Mouse (Mus musculus) heart, postnatal 10 days (tissue): ENCODE measurements around the gene Hnrnpa0. TPM values are rescaled to one million over a fixed set of nuclear protein-coding genes. Genes with fewer than 3 reads are reported as not detected.
"Not testable (repeated sequence)": the region's sequence is repeated elsewhere in the genome, so short reads cannot be mapped to it uniquely, and the experiment has no call there.

Experiments
- DNase-seq, 2 experiments: peaks; one replicate each; pipeline ENCODE4 v3.0.0; 2021
- intact Hi-C: fragments of 180-260 bp; cut with DNase I; formaldehyde crosslinking; loops from one replicate; pipeline ENCODE4 v1.15.1; 2025
- total RNA-seq, 2 experiments: library from RNA; stranded (reverse); gene quantifications; 2 replicates each; pipeline ENCODE4 v1.2.3; 2021

Hnrnpa0 gene
- 100 to 1,000 TPM; 139 to 141 TPM for total RNA-seq

DNA sequence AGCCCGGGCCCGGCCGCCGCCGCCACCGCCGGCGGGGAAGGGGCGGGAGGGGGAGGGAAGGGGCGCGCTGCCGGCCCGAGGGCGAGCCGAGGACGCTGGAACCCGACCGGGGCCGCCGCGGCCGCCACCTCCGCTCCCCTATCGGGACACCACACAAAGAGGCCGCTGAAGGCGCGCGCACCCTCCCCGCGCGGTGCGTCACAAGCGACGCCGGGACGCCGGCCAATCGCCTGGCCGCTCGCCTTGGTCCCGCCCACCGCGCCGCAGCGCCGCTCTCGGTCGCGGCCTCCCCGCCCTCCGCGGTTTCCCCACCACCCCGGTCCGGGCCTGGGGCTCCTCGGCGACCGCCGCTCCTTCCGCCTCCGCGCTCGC, at the start of gene Hnrnpa0:
Hnrnpa0 (minus strand) TSS at position 161 of the 372 bp plus-strand sequence.
- intact Hi-C loops: no loop called here
- DNase-seq: peak; percentile 95 to 96

DNA sequence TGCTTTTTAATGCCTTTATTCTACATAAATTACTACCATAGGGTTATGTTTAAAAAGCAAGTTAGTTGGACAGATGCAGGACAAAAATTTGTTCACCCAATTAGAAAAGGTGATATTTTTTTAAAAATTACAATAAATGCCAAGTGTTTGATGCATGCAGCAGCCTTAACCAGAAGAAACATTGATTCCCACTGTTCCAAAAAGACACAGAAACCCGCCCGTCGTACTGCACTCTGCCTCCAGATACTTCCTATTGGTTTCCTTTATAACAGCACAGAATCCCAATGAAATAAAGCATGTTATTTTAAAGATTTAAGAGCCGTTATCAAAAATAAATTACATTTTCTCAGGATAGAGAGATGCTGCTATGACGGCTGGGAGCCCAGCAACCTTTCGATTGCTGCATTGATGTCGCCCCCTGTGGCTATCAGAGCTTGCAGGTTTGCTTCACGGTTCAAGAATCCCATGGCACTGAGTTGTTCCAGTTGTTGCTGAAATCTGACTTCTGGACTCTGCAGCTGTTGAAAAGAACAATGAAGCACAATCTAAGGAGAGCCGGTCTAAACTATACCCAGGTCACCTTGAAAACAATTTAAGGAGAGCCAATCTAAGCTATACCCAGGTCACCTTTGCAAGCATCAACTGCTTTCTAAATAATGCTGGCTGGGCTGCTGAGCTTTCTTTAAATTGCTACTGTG, 49.3 kb upstream of the Hnrnpa0 start:
- intact Hi-C loops: no loop called here
- DNase-seq: peak; percentile 99 to 100

- no peak for DNase-seq
- intact Hi-C loops: no loop called here
Observed at GRCm38 (mm10) chr13:58176105-58176504, 47.7 kb upstream of the Hnrnpa0 start.

DNA sequence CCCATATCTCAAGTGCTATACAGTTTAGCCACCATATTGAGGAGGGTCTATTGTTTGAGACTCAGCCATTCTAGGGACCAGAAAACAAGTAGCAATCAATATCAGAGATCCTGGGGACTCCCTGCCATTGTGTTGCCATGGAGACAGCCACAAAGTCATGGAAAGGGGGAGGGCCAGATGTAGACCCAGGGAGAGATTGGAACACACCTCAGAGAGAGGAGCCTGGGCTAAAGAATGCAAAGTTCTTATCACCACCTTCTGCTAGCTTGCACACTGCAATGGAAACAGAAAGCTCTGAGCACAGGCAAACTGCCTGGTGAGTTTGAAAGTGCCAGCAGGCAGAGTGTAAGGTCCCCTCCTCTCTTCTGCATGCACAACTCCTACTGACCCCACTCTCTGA, 39.8 kb upstream of the Hnrnpa0 start:
- intact Hi-C loops: no loop called here

DNA sequence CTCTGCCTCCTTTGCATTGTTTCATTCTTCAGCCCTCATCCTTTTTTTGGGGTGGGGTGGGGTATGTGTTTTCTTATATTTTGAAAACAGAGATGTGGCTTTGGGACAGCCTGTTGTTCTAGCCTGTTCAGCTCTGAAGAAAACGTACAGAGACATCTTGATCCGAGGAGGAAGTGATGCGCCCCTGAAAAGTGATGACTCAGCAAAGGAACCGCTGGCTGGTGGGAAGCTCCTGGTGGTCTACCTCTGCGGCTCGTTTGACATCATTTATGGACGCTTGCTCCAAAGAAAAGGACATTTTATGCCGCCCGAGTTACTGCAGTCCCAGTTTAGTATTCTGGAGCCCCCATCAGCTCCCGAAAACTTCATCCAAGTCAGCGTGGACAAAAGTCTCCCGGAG, 35.0 kb upstream of the Hnrnpa0 start:
- intact Hi-C loops: no loop called here
- DNase-seq: no peak

More for the DNA sequence above, 39.8 kb upstream of the Hnrnpa0 start:
- DNase-seq: no peak

DNA sequence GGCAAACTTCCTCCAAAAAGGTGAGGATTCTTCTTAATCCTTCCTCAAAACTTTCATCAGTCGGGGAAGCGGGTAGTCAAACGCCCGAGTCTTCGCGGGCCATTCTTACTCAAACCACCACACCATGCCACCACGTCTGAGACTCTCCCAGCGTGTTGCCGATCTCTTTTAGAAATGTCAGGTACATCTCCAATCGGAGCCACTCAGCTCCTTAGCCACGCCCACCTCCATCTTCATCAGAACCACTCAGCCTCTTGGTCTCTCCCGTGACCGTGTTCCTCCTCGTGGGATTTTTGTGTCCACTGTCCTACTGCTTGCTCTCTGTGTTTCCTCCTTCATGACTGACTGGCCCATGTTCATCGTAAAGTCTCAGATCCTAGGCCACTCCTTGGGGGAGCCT, 32.4 kb upstream of the Hnrnpa0 start:
- intact Hi-C loops: no loop called here
- no peak for DNase-seq

GRCm38 (mm10) chr13:58158099-58158912, 29.9 kb upstream of the Hnrnpa0 start:
- peak; percentile 90 to 94 for DNase-seq
- intact Hi-C loops: loop anchor here (2.0 to 5.0 kb wide), 5 partner anchors 30 to 432 kb away; partner anchors contain the start of gene 2210016F16Rik

DNA sequence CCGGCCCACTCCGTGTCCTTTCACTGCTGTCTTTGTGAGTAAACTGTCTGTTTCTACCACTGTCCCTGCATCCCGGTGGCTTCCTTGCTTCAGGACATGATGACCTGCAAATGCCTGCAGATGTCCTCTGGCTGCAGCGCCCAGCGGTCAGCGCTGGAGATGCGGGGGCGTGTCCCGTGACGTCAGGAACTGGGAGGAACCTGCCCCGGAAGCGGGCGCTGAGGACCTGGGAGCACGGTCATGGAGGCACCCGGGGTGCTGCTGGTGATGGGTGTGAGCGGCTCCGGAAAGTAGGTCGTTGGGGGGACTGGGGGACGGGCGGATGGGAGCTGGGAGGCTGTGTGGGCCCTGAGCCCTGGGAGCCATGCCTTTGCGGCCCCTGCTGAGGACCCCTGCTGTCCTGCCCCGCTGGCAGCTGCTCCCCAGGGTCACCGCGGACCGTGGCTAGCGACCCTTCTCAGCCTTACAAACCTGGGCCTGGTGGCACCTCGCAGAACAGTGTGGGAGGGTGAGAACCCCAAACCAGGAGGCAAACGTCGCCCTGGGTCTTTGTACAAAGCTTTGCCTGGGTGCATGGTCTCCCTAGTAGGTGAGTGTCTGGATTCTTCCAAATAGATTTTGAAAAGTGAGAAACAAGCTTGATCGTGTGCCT, 29.2 kb upstream of the Hnrnpa0 start, which contains the start of gene Idnk:
Idnk (plus strand) TSS at position 203 of the 652 bp plus-strand sequence.
- DNase-seq: peak; percentile 93
- intact Hi-C loops: loop anchor here (2.0 to 5.0 kb wide), 5 partner anchors 31 to 433 kb away; partner anchors contain the start of gene 2210016F16Rik

GRCm38 (mm10) chr13:58157036-58157435, 28.7 kb upstream of the Hnrnpa0 start:
- DNase-seq: no peak

GRCm38 (mm10) chr13:58156031-58156430, 27.7 kb upstream of the Hnrnpa0 start:
- no peak for DNase-seq
- intact Hi-C loops: loop anchor here (5.0 kb wide), 2 partner anchors 231 to 386 kb away; partner anchors contain the start of gene 2210016F16Rik

More at GRCm38 (mm10) chr13:58157036-58157435, 28.7 kb upstream of the Hnrnpa0 start:
- intact Hi-C loops: loop anchor here (5.0 kb wide), 2 partner anchors 230 to 385 kb away; partner anchors contain the start of gene 2210016F16Rik

GRCm38 (mm10) chr13:58150442-58150841, 22.1 kb upstream of the Hnrnpa0 start:
- intact Hi-C loops: no loop called here
- DNase-seq: no peak

DNA sequence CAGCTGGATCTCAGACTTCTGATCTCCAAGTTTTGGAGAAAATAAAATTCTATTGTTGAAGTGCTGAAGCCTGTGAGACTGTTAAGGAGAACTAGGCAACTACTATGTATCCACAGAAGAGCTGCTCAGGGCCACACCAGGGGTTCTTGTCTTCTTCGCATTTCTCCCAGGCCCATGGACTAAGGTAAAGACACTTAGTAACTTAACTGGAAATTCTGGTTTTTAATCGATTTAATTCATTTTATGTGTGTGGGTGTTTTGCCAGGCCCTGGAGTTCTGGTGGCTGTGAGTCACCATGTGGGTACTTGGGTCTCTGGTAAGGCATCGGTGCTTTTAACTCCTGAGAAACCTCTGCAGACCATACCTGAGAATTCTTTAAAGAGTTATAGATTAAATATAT, 21.3 kb upstream of the Hnrnpa0 start:
- intact Hi-C loops: no loop called here

GRCm38 (mm10) chr13:58149033-58149558, 20.7 kb upstream of the Hnrnpa0 start:
- DNase-seq: peak; percentile 28 to 52
- intact Hi-C loops: no loop called here

More for the DNA sequence above, 21.3 kb upstream of the Hnrnpa0 start:
- DNase-seq: no peak

DNA sequence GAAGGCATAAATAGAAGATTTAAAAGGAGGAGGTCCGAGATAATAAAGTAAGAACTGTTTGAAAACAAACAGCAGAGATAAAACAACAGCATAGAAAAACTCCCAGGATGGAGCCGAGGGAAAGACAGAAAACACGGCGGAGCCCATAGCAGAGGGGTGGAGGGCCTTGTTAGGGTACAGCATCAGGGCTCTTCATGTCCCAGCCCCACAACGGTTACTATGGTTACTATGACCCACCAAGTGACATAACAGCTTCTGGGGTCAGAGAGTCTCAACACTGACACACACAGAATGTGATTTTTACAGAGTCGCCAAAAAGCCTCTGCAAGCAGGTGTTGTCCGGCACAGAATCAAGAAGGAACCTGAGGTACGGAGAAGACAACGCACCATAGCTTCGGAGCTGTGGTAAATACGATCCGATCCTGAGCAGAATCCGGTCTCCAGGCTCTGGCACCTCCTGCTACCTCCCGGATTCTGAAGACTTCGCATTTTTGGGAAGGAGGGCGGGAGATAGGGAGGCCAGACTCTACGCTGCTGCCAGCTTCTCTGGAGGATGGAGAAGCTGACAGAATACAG, 20.0 kb upstream of the Hnrnpa0 start:
- intact Hi-C loops: no loop called here
- DNase-seq: peak; percentile 60 to 61

DNA sequence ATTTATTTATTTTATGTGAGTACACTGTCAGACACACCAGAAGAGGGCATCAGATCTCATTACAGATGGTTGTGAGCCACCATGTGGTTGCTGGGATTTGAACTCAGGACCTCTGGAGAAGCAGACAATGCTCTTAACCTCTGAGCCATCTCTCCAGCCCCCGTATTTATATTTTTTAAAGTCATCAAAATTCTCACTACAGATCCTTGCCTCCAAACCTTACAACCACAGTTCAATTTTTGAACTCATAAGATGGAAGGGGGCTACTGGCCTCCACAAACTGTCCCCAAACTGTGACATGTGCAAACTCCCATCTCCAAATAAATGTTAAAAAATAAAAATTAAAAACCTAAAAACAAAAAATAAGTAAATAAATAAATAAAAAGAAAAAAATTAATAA, 19.4 kb upstream of the Hnrnpa0 start:
- no peak for DNase-seq
- intact Hi-C loops: no loop called here

- DNase-seq, intact Hi-C loops: not testable (repeated sequence)
Observed at GRCm38 (mm10) chr13:58146603-58147002, 18.2 kb upstream of the Hnrnpa0 start.

DNA sequence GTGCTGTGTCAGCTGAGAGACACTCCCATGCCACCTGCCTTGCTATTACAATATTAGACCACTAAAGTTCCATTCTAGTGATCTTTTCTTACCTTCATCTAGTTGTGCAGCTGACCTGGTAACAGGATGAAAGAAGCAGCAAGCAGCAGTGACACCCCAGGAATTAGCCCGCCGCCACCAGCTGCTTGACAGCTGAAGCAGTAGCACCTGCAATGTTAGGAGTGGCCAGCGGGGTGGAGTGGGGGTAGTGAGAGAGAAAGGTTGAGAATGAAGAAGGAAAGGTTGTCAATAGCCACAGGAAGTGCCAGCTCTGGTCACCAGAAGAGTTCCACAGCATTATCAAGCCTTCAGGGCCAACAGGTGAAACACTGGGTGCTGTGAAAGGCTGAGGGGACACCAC, 3.3 kb upstream of the Hnrnpa0 start:
- DNase-seq: no peak
- intact Hi-C loops: no loop called here

DNA sequence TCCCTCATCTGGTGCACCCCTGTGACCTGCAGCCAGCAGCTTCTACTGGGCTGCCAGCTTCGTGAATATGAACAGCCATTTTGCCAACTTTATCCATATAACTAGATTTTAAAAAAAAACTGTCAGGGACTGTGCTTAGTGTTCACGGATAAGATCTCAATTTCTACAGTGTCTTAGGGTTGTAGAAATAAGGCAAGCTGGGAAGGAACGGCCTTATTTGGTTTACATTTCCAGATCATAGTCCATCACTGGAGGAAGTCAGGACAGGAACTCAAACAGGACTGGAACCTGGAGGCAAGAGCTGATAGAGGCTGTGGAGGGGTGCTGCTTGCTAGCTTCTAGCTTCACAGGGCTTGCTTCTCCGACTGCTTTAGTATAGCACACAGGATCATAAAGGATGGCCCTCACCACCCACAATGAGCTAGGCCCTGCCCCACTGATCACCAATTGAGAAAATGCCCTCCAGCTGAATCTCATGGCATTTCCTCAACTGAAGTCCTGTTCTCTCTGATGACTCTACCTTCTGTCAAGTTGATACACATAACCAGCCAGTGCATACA, 1.4 kb upstream of the Hnrnpa0 start:
- no peak for DNase-seq
- intact Hi-C loops: no loop called here

DNA sequence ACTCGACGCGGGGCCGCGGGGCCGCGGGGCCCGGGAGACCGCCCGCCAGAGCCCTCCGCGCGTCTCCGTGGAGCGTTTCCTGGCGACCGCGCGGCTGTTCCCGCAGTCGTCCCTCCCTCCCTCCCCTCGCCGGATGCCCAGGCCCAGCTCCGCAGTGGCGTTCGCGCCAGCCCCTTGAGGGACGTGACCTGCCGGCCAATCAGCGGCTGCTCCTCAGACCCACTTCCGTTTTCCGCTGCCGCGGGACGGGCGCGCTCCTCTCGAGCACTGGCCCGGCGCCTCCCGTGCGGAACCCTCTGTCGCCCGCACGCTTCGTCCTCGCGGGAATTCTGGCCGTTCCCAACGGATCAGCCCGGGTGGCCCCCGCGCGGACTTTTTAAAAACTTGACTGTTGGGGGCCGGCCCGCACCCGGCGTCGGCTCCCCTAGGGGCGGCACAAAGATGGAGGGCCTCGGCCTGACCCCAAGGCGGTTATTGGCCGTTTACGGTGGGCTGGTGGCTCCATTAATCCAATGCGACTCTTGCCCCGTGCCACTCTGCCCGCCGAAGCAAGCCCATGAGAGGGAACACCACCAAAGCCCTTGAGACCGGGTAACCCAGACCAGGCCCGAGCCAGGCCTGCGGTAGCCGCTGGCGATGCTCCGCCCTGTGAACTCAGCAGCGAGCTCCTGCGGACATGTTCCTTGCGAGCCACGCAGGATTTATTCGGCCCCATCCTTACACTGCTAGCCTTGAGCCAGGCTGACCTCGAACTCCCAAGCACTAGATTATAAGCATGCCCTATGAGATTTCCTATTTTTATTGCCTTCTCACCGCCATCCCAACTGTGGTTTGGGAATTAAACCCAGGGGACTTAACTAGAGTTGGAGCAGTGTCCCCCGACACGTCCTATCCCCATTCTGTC, 664 bp upstream of the Hnrnpa0 start:
- intact Hi-C loops: no loop called here
- DNase-seq: peak; percentile 98
